Mouse (Mus musculus) kidney, postnatal 4 days (tissue): ENCODE measurements around the gene Colq.

Source experiments
- DNase-seq, 2 experiments: peaks; one replicate each; pipeline ENCODE4 v3.0.0; 2021; ENCODE audit warnings: mixed read lengths in 2 of 2

Colq gene

DNA sequence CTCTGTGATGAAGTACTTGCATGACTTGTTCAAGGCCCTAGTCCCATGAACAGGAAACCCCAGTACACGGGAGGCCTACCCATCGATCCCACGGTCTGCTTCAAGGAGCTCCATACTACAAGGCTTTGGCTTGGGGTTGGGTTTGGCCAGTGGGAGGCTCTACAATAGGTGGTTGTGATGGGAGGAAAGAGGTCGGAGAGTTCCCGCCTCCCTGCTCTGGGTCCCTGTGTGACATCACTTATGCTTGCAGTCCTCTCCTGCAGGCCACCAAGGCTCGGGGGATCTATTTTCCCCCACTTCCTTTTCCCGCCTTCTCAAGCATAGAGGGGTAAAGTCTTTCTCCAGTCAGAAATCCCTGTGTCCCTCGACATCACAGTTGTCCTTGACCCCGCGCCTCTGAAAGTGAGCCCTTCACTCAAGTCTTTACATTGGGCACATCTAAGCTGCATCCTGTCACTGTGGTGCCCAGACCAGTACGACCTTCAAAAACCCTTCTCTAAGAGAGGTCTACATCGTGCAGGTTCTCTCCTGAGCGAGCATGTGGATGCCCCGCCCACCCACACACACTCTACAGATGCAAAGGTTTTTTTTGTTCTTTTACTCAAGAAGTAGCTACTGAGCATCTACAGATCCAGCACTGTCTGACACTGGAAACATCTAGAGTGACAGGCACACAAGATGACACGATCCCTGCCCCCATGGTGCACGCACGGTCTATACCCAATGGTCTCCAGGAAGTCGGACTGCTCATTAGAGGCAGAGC lies 16.1 kb downstream of the Colq start:
- DNase-seq = no peak

DNA sequence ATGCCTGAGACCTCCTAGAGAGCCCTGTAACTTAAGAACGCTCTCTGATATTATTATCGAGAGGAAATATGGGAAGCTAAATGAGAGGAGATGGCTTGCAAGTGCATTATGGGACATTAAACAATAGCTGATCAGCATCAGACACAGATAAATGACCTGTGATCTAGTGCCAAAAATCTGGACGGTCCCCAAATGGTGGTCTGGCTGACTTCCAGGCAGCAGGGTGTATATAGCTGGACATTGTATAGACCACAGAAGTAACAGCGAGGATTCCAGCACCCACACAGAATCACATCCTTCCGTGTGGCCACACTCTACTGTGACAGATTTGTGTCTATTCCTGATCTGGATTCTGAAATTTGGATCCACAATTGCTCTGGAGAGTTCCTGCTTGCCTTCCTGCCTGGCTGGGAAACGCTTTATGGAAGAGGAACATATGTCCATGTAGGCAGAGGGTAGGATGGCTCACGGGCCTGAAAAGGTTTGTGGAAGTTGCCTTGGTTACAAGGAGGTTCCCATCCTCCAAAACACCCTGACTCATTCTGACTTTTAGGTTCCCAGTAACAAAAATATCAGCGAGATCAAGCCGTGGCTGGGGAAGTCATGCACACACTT lies 18.5 kb downstream of the Colq start:
- DNase-seq = peak in 1 of 2 experiments; percentile 12

DNA sequence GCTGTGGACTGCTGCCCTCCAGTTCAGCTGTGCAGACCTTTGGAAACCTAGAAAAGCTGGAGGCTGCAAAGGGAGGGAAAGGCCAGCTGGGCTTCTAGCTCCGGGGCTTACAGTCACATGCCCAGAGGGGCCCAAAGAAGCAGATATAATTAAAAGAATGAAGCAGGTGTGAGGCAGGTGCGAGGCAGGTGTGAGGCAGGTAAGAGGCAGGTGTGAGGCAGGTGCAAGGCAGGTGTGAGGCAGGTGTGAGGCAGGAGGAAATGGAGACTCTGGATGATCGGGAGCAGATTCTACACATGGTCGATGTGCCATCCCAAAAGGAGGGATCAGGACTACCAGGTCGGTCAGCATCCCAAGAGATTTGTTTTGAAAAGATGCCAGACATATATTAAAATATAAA lies 19.7 kb downstream of the Colq start:
- no peak for DNase-seq

DNA sequence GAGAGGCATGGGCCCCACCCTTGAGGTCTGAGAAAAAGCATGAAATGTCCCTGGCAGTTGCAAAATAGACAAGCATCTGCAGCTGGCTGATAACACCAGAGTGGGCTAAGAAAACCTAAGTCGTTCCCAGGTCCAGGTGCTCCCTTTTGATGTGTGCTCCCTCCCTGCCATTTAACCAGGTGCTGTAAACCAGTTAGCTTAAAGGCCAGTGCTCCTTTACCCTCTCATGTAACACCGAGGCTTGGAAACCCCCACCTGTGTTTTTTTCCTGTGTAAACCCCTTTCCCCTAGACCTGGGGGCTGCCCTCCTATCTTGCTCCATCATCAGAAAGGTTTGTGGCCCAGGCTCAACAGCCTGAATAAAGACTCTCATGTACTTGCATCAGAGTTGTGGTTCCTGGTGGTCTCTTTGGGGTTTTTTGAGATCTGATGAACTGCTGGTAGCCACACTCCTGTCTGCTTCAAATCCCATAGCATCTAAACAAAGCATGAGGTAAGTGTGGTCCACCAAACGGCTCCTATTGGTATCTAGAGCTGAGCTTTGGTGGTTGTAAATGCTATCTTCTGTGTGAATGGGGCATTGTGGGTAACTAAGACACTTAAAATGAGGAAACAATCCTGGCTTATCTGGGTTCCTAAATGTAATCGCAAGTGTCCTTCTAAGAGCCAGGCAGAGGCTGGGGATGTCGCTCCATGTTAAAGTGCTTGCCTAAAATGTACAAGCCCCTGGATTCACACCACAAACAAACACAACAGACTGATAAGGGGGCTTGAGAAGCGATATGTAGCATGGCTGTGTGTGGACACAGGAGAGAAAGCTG lies 20.8 kb downstream of the Colq start:
- DNase-seq = no peak

GRCm38 (mm10) chr14:31569151-31569631 lies 22.0 kb downstream of the Colq start:
- DNase-seq = peak; percentile 33 to 60

- DNase-seq = no peak
These were observed 25.5 kb downstream of the Colq start for GRCm38 (mm10) chr14:31565478-31566212.

DNA sequence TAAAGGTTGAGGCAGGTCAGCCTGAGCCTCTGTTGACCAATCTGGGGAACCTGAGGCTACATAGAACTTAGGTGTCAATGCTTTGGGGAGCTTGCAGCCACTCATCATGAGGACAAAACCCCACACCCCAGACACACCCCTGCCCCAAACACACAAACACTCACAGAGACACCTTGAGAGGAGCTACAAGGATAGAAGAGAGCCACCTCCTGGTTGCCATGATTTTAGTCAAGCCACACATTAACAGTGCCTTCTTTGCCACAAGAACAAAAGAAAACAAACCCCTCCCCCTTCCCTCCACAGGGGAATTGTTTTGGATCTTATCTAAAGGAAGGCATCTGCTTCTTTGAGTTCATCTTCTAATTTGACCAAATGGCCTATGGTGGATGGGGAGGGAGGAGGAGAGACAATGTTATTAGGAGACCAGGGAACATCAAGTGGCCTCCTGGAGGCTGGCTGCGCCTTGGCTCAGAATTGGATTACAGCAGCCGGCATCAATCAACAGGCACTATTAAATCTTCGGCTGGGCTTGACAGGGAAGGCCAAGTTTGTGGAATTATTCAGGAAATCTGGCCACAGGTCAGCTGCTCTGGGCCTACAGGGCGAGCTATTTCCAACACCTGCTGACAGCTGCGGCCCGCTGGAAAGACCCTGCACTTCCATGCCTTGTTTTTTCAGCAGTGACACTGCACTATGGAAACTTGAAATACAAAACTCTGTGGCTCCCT lies 26.5 kb downstream of the Colq start:
- DNase-seq = peak; percentile 73 to 83

GRCm38 (mm10) chr14:31560886-31561285 lies 30.3 kb downstream of the Colq start:
- peak; percentile 71 to 79 for DNase-seq

DNA sequence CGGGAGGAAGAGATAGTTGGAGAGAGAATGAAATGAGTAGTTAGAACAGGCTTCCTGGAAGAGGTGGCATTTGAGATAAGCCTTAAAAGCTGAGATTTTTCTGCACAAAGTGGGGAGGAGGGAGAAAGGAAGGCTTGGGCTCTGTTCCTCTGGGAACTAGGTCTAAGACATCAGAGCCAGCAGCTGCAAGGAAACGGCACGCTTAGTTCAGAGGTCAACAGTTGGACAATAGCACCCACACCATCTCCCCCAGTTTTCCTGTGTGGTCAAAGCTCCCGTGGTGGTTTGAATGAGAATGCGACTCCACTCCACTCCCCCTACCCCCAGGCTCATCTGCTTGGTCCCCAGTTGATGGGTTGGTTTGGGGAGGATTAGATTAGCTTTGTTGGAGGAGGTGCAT lies 31.9 kb downstream of the Colq start:
- no peak for DNase-seq

- DNase-seq = peak; percentile 43 to 61
These were observed 33.4 kb downstream of the Colq start for GRCm38 (mm10) chr14:31557784-31558183.

- DNase-seq = peak in 1 of 2 experiments; percentile 26
These were observed 33.9 kb downstream of the Colq start for GRCm38 (mm10) chr14:31557273-31557672.

DNA sequence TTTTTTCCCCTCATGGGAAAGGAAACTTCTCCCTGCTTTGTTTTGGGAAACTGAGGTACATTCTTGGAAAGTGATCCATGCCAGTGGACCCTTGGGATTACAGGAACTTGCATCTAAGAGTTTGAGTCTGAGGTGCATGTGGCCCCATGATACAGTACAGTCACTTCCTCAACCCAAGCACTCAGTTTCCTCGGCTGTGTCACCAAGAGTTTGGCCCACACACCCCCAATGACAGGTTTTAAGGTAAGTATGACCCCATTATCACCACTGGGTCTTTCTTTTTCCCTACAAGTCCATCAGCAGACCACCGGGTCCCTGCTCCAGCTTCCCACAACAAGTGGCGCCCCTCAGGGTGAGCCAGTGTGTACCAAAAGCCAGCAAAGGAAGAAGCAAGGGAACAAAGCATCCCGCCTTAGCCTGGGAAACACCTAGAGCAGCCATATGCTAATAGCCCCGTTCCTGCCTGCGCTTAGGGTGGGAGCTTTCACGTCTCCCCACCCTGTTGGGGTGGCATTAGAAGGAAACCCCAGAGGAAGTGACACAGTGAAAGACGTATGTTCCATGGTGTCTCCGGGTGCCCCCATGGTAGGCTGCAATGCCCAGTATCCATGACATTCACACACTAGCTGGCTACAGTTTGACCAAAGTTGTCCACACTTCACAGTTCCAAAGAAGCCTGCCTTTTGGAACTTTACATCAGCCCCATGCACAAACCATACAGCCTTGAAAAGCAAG lies 34.5 kb downstream of the Colq start:
- no peak for DNase-seq

GRCm38 (mm10) chr14:31555963-31556434 lies 35.1 kb downstream of the Colq start:
- DNase-seq = no peak

- no peak for DNase-seq
These were observed 36.1 kb downstream of the Colq start for GRCm38 (mm10) chr14:31555021-31555420.

DNA sequence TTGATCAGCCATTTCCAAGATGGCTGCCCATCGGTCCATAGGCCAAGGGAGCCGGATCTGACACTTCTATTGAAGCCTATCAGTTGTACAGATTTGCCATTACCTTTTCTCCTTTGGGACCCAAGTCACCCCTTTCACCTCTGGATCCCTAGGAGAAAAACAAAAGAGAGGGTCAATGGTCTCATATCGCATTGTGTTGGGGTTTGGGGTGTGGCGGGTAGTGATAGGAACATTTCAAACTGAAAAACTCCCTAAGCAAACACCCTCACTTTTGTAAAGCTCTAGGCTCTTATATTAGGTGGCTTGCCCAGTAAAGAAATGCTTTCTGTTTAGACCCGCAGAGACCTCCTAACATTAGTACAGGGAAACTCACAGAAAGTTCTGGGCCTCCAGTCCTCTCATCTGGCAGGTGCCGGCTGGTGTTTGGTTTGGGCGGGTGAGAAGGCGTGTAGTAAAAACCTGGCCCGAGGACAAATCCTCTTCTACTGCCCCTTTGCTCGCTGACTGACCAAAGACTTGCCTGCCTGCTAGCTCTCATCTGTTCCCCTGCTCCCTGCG lies 47.2 kb downstream of the Colq start:
- DNase-seq = no peak

GRCm38 (mm10) chr14:31537298-31537697 lies 53.8 kb downstream of the Colq start:
- DNase-seq = peak in 1 of 2 experiments; percentile 44

- DNase-seq = no peak
These were observed 58.5 kb downstream of the Colq start for GRCm38 (mm10) chr14:31532656-31533055.

GRCm38 (mm10) chr14:31531506-31532148 lies 59.5 kb downstream of the Colq start:
- DNase-seq = peak; percentile 37 to 58

DNA sequence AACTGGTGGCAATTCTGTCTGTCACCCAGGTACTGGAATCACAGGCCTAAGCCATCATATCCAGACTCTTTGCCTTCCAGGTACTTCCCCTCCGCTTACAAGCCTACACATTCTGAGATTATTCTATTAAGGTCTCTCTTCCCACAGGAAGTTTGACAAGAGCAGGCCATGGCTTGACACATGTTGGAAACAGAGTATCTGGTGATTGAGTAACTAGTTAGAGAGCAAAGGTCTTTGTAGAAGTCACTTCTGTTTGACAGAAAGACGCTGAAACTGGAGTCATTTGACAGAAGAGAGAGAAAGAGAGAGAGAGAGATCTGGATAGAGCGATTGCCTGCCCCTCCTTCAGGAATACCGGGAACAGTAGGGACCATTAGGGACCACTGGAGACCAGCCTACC lies 60.3 kb downstream of the Colq start:
- no peak for DNase-seq
